Mouse (Mus musculus) liver, postnatal 0 days (tissue): Measurements from ENCODE around the gene Bmx. TPM values are rescaled to one million over a fixed set of nuclear protein-coding genes. Genes with fewer than 3 reads are reported as not detected.
A peak's percentile ranks its signal among the peaks of the same experiment; 100 is the strongest.

Experiments used
- ATAC-seq: fragments of 200-750 bp; cut with Nextera tagmentation; 2 replicates; pipeline ENCODE4 v1.8.0; 2017; ENCODE audit warnings: mild to moderate bottlenecking, moderate library complexity
- DNase-seq: peaks from one replicate; pipeline ENCODE4 v3.0.0-alpha.2; 2016
- H3K27ac ChIP-seq: fragments of 300-500 bp; sonication (generic); 2 replicates; pipeline ENCODE4 v1.5.1; 2014; ENCODE audit warnings: antibody characterized with exemption, moderate library complexity, mild to moderate bottlenecking, low read depth
- H3K27me3 ChIP-seq: fragments of 300-500 bp; sonication (generic); 2 replicates; pipeline ENCODE4 v1.6.1; 2014; ENCODE audit warnings: low read length, control low read depth, mixed read lengths; ENCODE audit not compliant: insufficient read depth
- H3K36me3 ChIP-seq: fragments of 300-500 bp; sonication (generic); replicated peaks from 2 replicates; pipeline ENCODE4 v1.6.1; 2014; ENCODE audit warnings: mild to moderate bottlenecking, control low read depth, low read length, moderate library complexity, mixed read lengths; ENCODE audit not compliant: insufficient read depth
- H3K4me1 ChIP-seq: fragments of 300-500 bp; sonication (generic); 2 replicates; pipeline ENCODE4 v1.6.1; 2014; ENCODE audit warnings: antibody characterized with exemption, mild to moderate bottlenecking, control low read depth; ENCODE audit not compliant: insufficient read depth
- H3K4me2 ChIP-seq: fragments of 300-500 bp; sonication (generic); 2 replicates; pipeline ENCODE4 v1.6.1; 2014; ENCODE audit warnings: low read depth, mild to moderate bottlenecking, low read length, moderate library complexity, mixed read lengths
- H3K4me3 ChIP-seq: fragments of 300-500 bp; sonication (generic); 2 replicates; pipeline ENCODE4 v1.5.1; 2014; ENCODE audit warnings: low read depth, low read length
- H3K9ac ChIP-seq: fragments of 300-500 bp; sonication (generic); replicated peaks from 2 replicates; pipeline ENCODE4 v1.6.1; 2014; ENCODE audit warnings: mild to moderate bottlenecking, moderate library complexity
- H3K9me3 ChIP-seq: fragments of 300-500 bp; sonication (generic); 2 replicates; pipeline ENCODE4 v1.6.1; 2016; ENCODE audit warnings: mild to moderate bottlenecking, control low read depth, low read length, mixed read lengths
- CTCF ChIP-seq: sonication (generic); IDR thresholded peaks from 2 replicates; pipeline ENCODE4 v1.5.1; 2016; ENCODE audit warnings: antibody characterized with exemption, low read depth
- EP300 ChIP-seq: IDR thresholded peaks from 2 replicates; pipeline ENCODE4 v1.6.1; 2016; ENCODE audit warnings: antibody characterized with exemption, low read depth, mild to moderate bottlenecking
- WGBS: fragments of 180-500 bp; shearing (Covaris S2); extraction: QIAGEN DNeasy Blood & Tissue Kit; methylation state at CpG from one replicate; pipeline ENCODE4 v1.1.7; 2014; ENCODE audit not compliant: insufficient replicate concordance; 5-methylcytosine and 5-hydroxymethylcytosine counted together
- polyA plus RNA-seq: library from polyadenylated mRNA; unstranded; fragments of >200 nt; fragmentation: Nextera tagmentation; extraction: Ambion mirVana; gene quantifications from 2 replicates; pipeline ENCODE4 v1.2.1, GENCODE M21; 2015

Gene Bmx
- polyA plus RNA-seq, 1 experiment from 2014 or later: 0.83 TPM

GRCm38 (mm10) chrX:164171034-164171433, 87.0 kb downstream of the Bmx start:
- DNase-seq (no peak), ATAC-seq (no peak)
- Histone ChIP-seq H3K9ac (no peak overlapping the region), H3K4me1 (no peaks in the 10 kb centered on the region), H3K4me3 (no peak overlapping the region), H3K9me3 (no peaks in the 10 kb centered on the region), H3K27me3 (no peaks in the 10 kb centered on the region), H3K4me2 (no peak overlapping the region), H3K36me3 (no peaks in the 10 kb centered on the region), H3K27ac (no peak overlapping the region)
- WGBS: 70% methylated on average over 2 of the region's 2 CpGs
- no peak for TF ChIP-seq EP300
- no peak for TF ChIP-seq CTCF

- ATAC-seq (peak; percentile 82), DNase-seq (no peak)
- Histone ChIP-seq H3K27me3 (no peaks in the 10 kb centered on the region), H3K9me3 (no peaks in the 10 kb centered on the region), H3K4me2 (0 out of 2 replicates have a peak overlapping the region, but pooled peaks have one; percentile 11), H3K4me1 (no peaks in the 10 kb centered on the region), H3K4me3 (no peak overlapping the region), H3K27ac (peak overlapping the region; percentile 5; the same call in 1 of the 2 replicates), H3K36me3 (no peaks in the 10 kb centered on the region), H3K9ac (no peak overlapping the region)
- TF ChIP-seq EP300 (peak; percentile 96), CTCF (no peak)
- 49% methylated on average over 1 of the region's 1 CpGs for WGBS
Measured at GRCm38 (mm10) chrX:164164681-164165080, 93.3 kb downstream of the Bmx start.

- Histone ChIP-seq H3K4me3 (no peak overlapping the region), H3K9ac (no peak overlapping the region), H3K27me3 (no peaks in the 10 kb centered on the region), H3K4me1 (no peaks in the 10 kb centered on the region), H3K4me2 (no peak overlapping the region), H3K36me3 (no peaks in the 10 kb centered on the region), H3K27ac (no peak overlapping the region), H3K9me3 (no peaks in the 10 kb centered on the region)
- no peak for TF ChIP-seq CTCF
- no peak for TF ChIP-seq EP300
- 74% methylated on average over 5 of the region's 5 CpGs for WGBS
- ATAC-seq: no peak
- no peak for DNase-seq
Measured at GRCm38 (mm10) chrX:164154594-164154993, 103.4 kb downstream of the Bmx start.

- H3K27ac ChIP-seq: no peak overlapping the region
- H3K36me3 ChIP-seq: no peaks in the 10 kb centered on the region
- no peaks in the 10 kb centered on the region for H3K9me3 ChIP-seq
- H3K4me3 ChIP-seq: no peak overlapping the region
- H3K4me1 ChIP-seq: no peaks in the 10 kb centered on the region
- ATAC-seq (no peak), DNase-seq (no peak)
- H3K4me2 ChIP-seq: no peak overlapping the region
- H3K9ac ChIP-seq: no peak overlapping the region
- H3K27me3 ChIP-seq: no peaks in the 10 kb centered on the region
- TF ChIP-seq CTCF (no peak), EP300 (no peak)
Measured at GRCm38 (mm10) chrX:164153606-164154005, 104.4 kb downstream of the Bmx start.

- WGBS: 61% methylated on average over 2 of the region's 2 CpGs
- Histone ChIP-seq H3K27ac (no peak overlapping the region), H3K27me3 (0 out of 2 replicates have a peak, but pooled peaks cover 3% of the 10 kb centered on the region), H3K9me3 (no peaks in the 10 kb centered on the region), H3K36me3 (no peaks in the 10 kb centered on the region), H3K4me1 (no peaks in the 10 kb centered on the region), H3K4me2 (no peak overlapping the region), H3K9ac (no peak overlapping the region), H3K4me3 (no peak overlapping the region)
- ATAC-seq (no peak), DNase-seq (no peak)
- TF ChIP-seq CTCF (no peak), EP300 (no peak)
Measured at GRCm38 (mm10) chrX:164152703-164153102, 105.3 kb downstream of the Bmx start.

GRCm38 (mm10) chrX:164145463-164146250, 112.3 kb downstream of the Bmx start:
- 60% methylated on average over 6 of the region's 6 CpGs for WGBS
- ATAC-seq: peak; percentile 87
- Histone ChIP-seq H3K9me3 (no peaks in the 10 kb centered on the region), H3K4me2 (no peak overlapping the region), H3K27ac (peak overlapping the region; percentile 41; the same call in 1 of the 2 replicates), H3K4me1 (0 out of 2 replicates have a peak, but pooled peaks cover 8% of the 10 kb centered on the region), H3K36me3 (no peaks in the 10 kb centered on the region), H3K9ac (no peak overlapping the region), H3K4me3 (no peak overlapping the region), H3K27me3 (0 out of 2 replicates have a peak, but pooled peaks cover 3% of the 10 kb centered on the region)
- no peak for DNase-seq
- TF ChIP-seq CTCF: no peak
- peak; percentile 95 for TF ChIP-seq EP300

Other genes with a start within 250 kb of the Bmx start
- 0.11 and 0.19 TPM in 2 replicates for gene Car5b, start 230.2 kb downstream of the Bmx start, polyA plus RNA-seq
- 6.8 and 7.9 TPM in 2 replicates for gene Siah1b, start 181.7 kb downstream of the Bmx start, polyA plus RNA-seq
- 5.3 and 6.2 TPM in 2 replicates for gene Cltrn, start 169.4 kb downstream of the Bmx start, polyA plus RNA-seq
- gene Ace2, start 118.9 kb downstream of the Bmx start, polyA plus RNA-seq: 0.20 and 0.23 TPM in 2 replicates
- 12.3 and 14.3 TPM in 2 replicates for gene Pir, start 11.2 kb upstream of the Bmx start, polyA plus RNA-seq
- 0.31 and 0.38 TPM in 2 replicates for gene Vegfd, start 115.2 kb upstream of the Bmx start, polyA plus RNA-seq
- gene Piga, start 161.6 kb upstream of the Bmx start, polyA plus RNA-seq: 5.3 and 5.8 TPM in 2 replicates
- gene Asb11, start 178.8 kb upstream of the Bmx start, polyA plus RNA-seq: 0.12 and 0.26 TPM in 2 replicates
- gene Asb9, start 248.1 kb upstream of the Bmx start, polyA plus RNA-seq: not detected in 2 replicates